Mouse (Mus musculus) erythroblast, embryonic 14.5 days (primary cell): ENCODE measurements around the gene Ing5. TPM values are rescaled to one million over a fixed set of nuclear protein-coding genes. Genes with fewer than 3 reads are reported as not detected.
"Not testable (repeated sequence)": the region's sequence is repeated elsewhere in the genome, so short reads cannot be mapped to it uniquely, and the experiment has no call there.

Experiments used
- H3K27me3 ChIP-seq: 2 replicates; pipeline ENCODE4 v1.6.1; 2012; ENCODE audit warnings: inconsistent platforms; ENCODE audit not compliant: control insufficient read depth
- H3K36me3 ChIP-seq: 2 replicates; pipeline ENCODE4 v1.6.1; 2012; ENCODE audit warnings: mild to moderate bottlenecking, inconsistent platforms; ENCODE audit not compliant: control insufficient read depth
- H3K4me1 ChIP-seq: 2 replicates; pipeline ENCODE4 v1.6.1; 2012; ENCODE audit warnings: inconsistent platforms; ENCODE audit not compliant: control insufficient read depth
- H3K4me3 ChIP-seq: replicated peaks from 2 replicates; pipeline ENCODE3; 2012; ENCODE audit warnings: moderate library complexity, mild to moderate bottlenecking, inconsistent platforms
- H3K9me3 ChIP-seq: 2 replicates; pipeline ENCODE4 v1.6.1; 2012; ENCODE audit warnings: low read length, inconsistent platforms, mixed read lengths; ENCODE audit not compliant: control insufficient read depth
- GATA1 ChIP-seq: IDR thresholded peaks from 2 replicates; pipeline ENCODE4 v1.6.1; 2012; ENCODE audit warnings: low read length, inconsistent platforms, mixed read lengths
- TAL1 ChIP-seq: IDR thresholded peaks from 3 replicates; pipeline ENCODE4 v1.6.1; 2012; ENCODE audit warnings: low read length, inconsistent platforms, mixed read lengths
- polyA plus RNA-seq: library from polyadenylated mRNA; stranded (reverse); fragments of >175 nt; gene quantifications from 2 replicates; pipeline ENCODE4 v1.2.3, GENCODE M21; 2012

Gene Ing5
- polyA plus RNA-seq, 1 experiment = 0.33 TPM

- TF ChIP-seq GATA1 (no peak), TAL1 (no peak)
- no peak overlapping the region for H3K4me3 ChIP-seq
- H3K9me3 ChIP-seq = no peaks in the 10 kb centered on the region
- H3K27me3 ChIP-seq = no peaks in the 10 kb centered on the region
- no peaks in the 10 kb centered on the region for H3K36me3 ChIP-seq
- H3K4me1 ChIP-seq = no peaks in the 10 kb centered on the region
Measured at GRCm38 (mm10) chr1:93857370-93857769, 53.6 kb downstream of the Ing5 start.

- H3K27me3 ChIP-seq = no peaks in the 10 kb centered on the region
- no peak for TF ChIP-seq TAL1
- TF ChIP-seq GATA1 = no peak
- H3K9me3 ChIP-seq = no peaks in the 10 kb centered on the region
- no peaks in the 10 kb centered on the region for H3K4me1 ChIP-seq
- no peak overlapping the region for H3K4me3 ChIP-seq
- no peaks in the 10 kb centered on the region for H3K36me3 ChIP-seq
Measured at GRCm38 (mm10) chr1:93857991-93858390, 54.2 kb downstream of the Ing5 start.

GRCm38 (mm10) chr1:93859619-93860018 is 55.9 kb downstream of the Ing5 start:
- Histone ChIP-seq H3K36me3 (no peaks in the 10 kb centered on the region), H3K4me1 (no peaks in the 10 kb centered on the region), H3K27me3 (no peaks in the 10 kb centered on the region), H3K4me3 (no peak overlapping the region), H3K9me3 (no peaks in the 10 kb centered on the region)
- TF ChIP-seq TAL1 (no peak), GATA1 (no peak)

- not testable (repeated sequence) for H3K4me1 ChIP-seq, H3K36me3 ChIP-seq, H3K9me3 ChIP-seq, H3K27me3 ChIP-seq, H3K4me3 ChIP-seq
Measured at GRCm38 (mm10) chr1:93861048-93861447, 57.3 kb downstream of the Ing5 start, which contains the start of gene Gal3st2. Gene Gal3st2 (plus strand): TSS chr1:93861306.

Other genes starting within 250 kb of the Ing5 start
- gene Stk25, start 145.3 kb upstream of the Ing5 start, polyA plus RNA-seq = 1.1 and 3.7 TPM in 2 replicates
- gene Bok, start 118.3 kb upstream of the Ing5 start, polyA plus RNA-seq = 0.06 TPM in 1 of 2 replicates, not detected in the other
- gene Atg4b, start 52.5 kb upstream of the Ing5 start, polyA plus RNA-seq = 4.0 and 4.6 TPM in 2 replicates
- gene Thap4, start 49.1 kb upstream of the Ing5 start, polyA plus RNA-seq = 2.1 and 5.0 TPM in 2 replicates
- 8.8 and 10.0 TPM in 2 replicates for gene Dtymk, start 2.0 kb upstream of the Ing5 start, polyA plus RNA-seq
- gene D2hgdh, start 20.9 kb downstream of the Ing5 start, polyA plus RNA-seq = 0.13 and 0.14 TPM in 2 replicates
- gene Gal3st2, start 57.3 kb downstream of the Ing5 start, polyA plus RNA-seq = not detected in 2 replicates
- not detected in 2 replicates for gene Gal3st2b, start 114.3 kb downstream of the Ing5 start, polyA plus RNA-seq
- 0.01 TPM in 1 of 2 replicates, not detected in the other for gene Gal3st2c, start 186.5 kb downstream of the Ing5 start, polyA plus RNA-seq
- gene Neu4, start 216.5 kb downstream of the Ing5 start, polyA plus RNA-seq = not detected in 2 replicates
- gene Pdcd1, start 248.6 kb downstream of the Ing5 start, polyA plus RNA-seq = not detected in 2 replicates